Comparison of ENCODE assay signal across 11 mouse cellular contexts in the genomic region with DNA sequence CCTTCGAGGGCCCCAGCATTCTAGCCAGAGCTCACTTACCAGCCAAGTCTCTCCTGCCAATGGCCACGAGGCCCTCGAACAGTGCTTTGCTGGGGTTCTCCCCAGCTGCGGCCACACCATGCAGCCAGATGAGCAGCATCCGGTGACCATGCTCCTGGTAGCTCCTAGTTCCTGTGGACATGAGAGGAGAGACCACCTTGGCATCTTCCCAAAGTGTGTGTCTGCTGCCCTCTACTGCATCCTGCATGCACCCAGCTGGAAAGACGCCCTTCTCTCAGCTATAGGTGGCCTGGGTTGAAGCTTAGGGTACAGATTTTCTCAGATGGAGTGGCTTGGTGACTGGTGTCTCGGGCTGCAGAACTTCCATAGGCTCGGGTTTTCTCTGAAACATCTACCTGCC. TPM values are rescaled to one million over a fixed set of nuclear protein-coding genes. Genes with fewer than 3 reads are reported as not detected.
DNase-seq lines count a peak whose midpoint lies in the region; ATAC-seq lines count a peak whose summit lies in the region.
"Had no signal": no experiment of that assay in that cellular context is flagged by ENCODE, and none has a peak within 500 bp of the region (broad histone marks: within the 10 kb centered on the region; RNA-seq: fewer than 3 reads in every experiment).

No protein-coding gene starts in this region.

- no peak overlapping the region for H3K9ac ChIP-seq in heart, embryonic 12.5 days
- no peak overlapping the region for H3K9ac ChIP-seq in midbrain, embryonic 14.5 days (replicated peaks; ENCODE audit: low read length)
- H3K9ac ChIP-seq in midbrain, embryonic 15.5 days = no peak overlapping the region
- no peak overlapping the region for H3K9ac ChIP-seq in embryonic facial prominence, embryonic 11.5 days (replicated peaks; ENCODE audit: low read length)

- no peak overlapping the region for H3K27ac ChIP-seq in heart, embryonic 10.5 days
- no peak overlapping the region for H3K27ac ChIP-seq in heart, embryonic 12.5 days (ENCODE audit: poor library complexity, severe bottlenecking)
- no peak overlapping the region for H3K27ac ChIP-seq in midbrain, embryonic 14.5 days (replicated peaks; ENCODE audit: low read depth, low read length)
- no peak overlapping the region for H3K27ac ChIP-seq in midbrain, embryonic 15.5 days
- no peak overlapping the region for H3K27ac ChIP-seq in embryonic facial prominence, embryonic 11.5 days (replicated peaks; ENCODE audit: low read depth, low read length)

- H3K4me3 ChIP-seq in heart, embryonic 10.5 days = no peak overlapping the region
- H3K4me3 ChIP-seq in heart, embryonic 12.5 days = no peak overlapping the region
- H3K4me3 ChIP-seq in midbrain, embryonic 14.5 days (replicated peaks; ENCODE audit: low read depth, low read length) = no peak overlapping the region
- H3K4me3 ChIP-seq in midbrain, embryonic 15.5 days = no peak overlapping the region
- H3K4me3 ChIP-seq in embryonic facial prominence, embryonic 11.5 days (ENCODE audit: low read depth, low read length) = no peak overlapping the region

- H3K4me2 ChIP-seq in heart, embryonic 12.5 days = no peak overlapping the region
- H3K4me2 ChIP-seq in midbrain, embryonic 14.5 days (ENCODE audit: low read length) = no peak overlapping the region
- no peak overlapping the region for H3K4me2 ChIP-seq in midbrain, embryonic 15.5 days
- no peak overlapping the region for H3K4me2 ChIP-seq in embryonic facial prominence, embryonic 11.5 days (ENCODE audit: low read depth, low read length)

- peaks cover 8% of the 10 kb centered on the region for H3K27me3 ChIP-seq in heart, embryonic 10.5 days (ENCODE audit: insufficient read depth, poor library complexity, severe bottlenecking)
- 0 out of 2 replicates have a peak, but pooled peaks cover 4% of the 10 kb centered on the region for H3K27me3 ChIP-seq in heart, embryonic 12.5 days (replicated peaks)
- H3K27me3 ChIP-seq in midbrain, embryonic 14.5 days (ENCODE audit: control insufficient read depth, insufficient read depth, low read length) = no peaks in the 10 kb centered on the region
- H3K27me3 ChIP-seq in midbrain, embryonic 15.5 days (replicated peaks) = no peaks in the 10 kb centered on the region
- H3K27me3 ChIP-seq in embryonic facial prominence, embryonic 11.5 days (ENCODE audit: control insufficient read depth, insufficient read depth, low read length) = no peaks in the 10 kb centered on the region

- peaks cover 7% of the 10 kb centered on the region; the same call in 1 of the 2 replicates for H3K4me1 ChIP-seq in heart, embryonic 10.5 days
- H3K4me1 ChIP-seq in heart, embryonic 12.5 days (replicated peaks) = peaks cover 2% of the 10 kb centered on the region; the same call in 1 of the 2 replicates
- H3K4me1 ChIP-seq in midbrain, embryonic 14.5 days (ENCODE audit: control insufficient read depth, insufficient read depth, low read length) = no peaks in the 10 kb centered on the region
- no peaks in the 10 kb centered on the region for H3K4me1 ChIP-seq in midbrain, embryonic 15.5 days
- no peaks in the 10 kb centered on the region for H3K4me1 ChIP-seq in embryonic facial prominence, embryonic 11.5 days (ENCODE audit: control insufficient read depth, insufficient read depth, low read length)

- H3K9me3 ChIP-seq in heart, embryonic 10.5 days = no peaks in the 10 kb centered on the region
- no peaks in the 10 kb centered on the region for H3K9me3 ChIP-seq in heart, embryonic 12.5 days (replicated peaks)
- H3K9me3 ChIP-seq in midbrain, embryonic 14.5 days (ENCODE audit: control insufficient read depth, low read length) = no peaks in the 10 kb centered on the region
- no peaks in the 10 kb centered on the region for H3K9me3 ChIP-seq in midbrain, embryonic 15.5 days
- H3K9me3 ChIP-seq in embryonic facial prominence, embryonic 11.5 days (replicated peaks; ENCODE audit: control insufficient read depth, low read length) = no peaks in the 10 kb centered on the region
- H3K9me3 ChIP-seq: G1E had no signal

- no peaks in the 10 kb centered on the region for H3K36me3 ChIP-seq in heart, embryonic 10.5 days
- H3K36me3 ChIP-seq in heart, embryonic 12.5 days = no peaks in the 10 kb centered on the region
- no peaks in the 10 kb centered on the region for H3K36me3 ChIP-seq in midbrain, embryonic 14.5 days (ENCODE audit: control insufficient read depth, insufficient read depth, low read length)
- no peaks in the 10 kb centered on the region for H3K36me3 ChIP-seq in midbrain, embryonic 15.5 days (replicated peaks)
- no peaks in the 10 kb centered on the region for H3K36me3 ChIP-seq in embryonic facial prominence, embryonic 11.5 days (replicated peaks; ENCODE audit: control insufficient read depth, insufficient read depth, low read depth, low read length)
- H3K36me3 ChIP-seq: G1E had no signal

- ATAC-seq in heart, embryonic 12.5 days (ENCODE audit: insufficient number of reproducible peaks, low FRiP score) = no peak
- ATAC-seq in midbrain, embryonic 14.5 days (ENCODE audit: low FRiP score, low TSS enrichment) = no peak
- ATAC-seq in midbrain, embryonic 15.5 days (replicated peaks) = no peak
- ATAC-seq in embryonic facial prominence, embryonic 11.5 days (replicated peaks; ENCODE audit: insufficient number of reproducible peaks, low FRiP score, low TSS enrichment, low read depth) = no peak
- ATAC-seq: midbrain, embryonic 16.5 days had no signal

- WGBS in heart, embryonic 10.5 days = 52% methylated on average over 8 of the region's 8 CpGs
- 43% methylated on average over 8 of the region's 8 CpGs for WGBS in heart, embryonic 12.5 days
- 64% methylated on average over 8 of the region's 8 CpGs for WGBS in midbrain, embryonic 14.5 days
- WGBS in midbrain, embryonic 15.5 days = 53% methylated on average over 8 of the region's 8 CpGs
- WGBS in embryonic facial prominence, embryonic 11.5 days = 64% methylated on average over 8 of the region's 8 CpGs

- peak; percentile 84 for DNase-seq in heart, embryonic 10.5 days (ENCODE audit: low spot score)
- peak; percentile 66 for DNase-seq in midbrain, embryonic 14.5 days
- DNase-seq in embryonic facial prominence, embryonic 11.5 days (ENCODE audit: low spot score) = peak; percentile 60
- DNase-seq in retina, postnatal 1 day = peak; percentile 69
- no peak for DNase-seq in urinary bladder, postnatal 4 days (ENCODE audit: low spot score in 2 of 2)
- DNase-seq in layer of hippocampus, adult 11-12 months (ENCODE audit: low spot score) = no peak

RNA-seq across cellular contexts. Expression of gene Ankdd1a, which starts 17.8 kb away (rescaled TPM):
- polyA plus RNA-seq in heart, embryonic 10.5 days (2016; fragmentation: Nextera tagmentation; extraction: Ambion mirVana) = not detected in 2 replicates
- polyA plus RNA-seq in heart, embryonic 12.5 days (2016; fragmentation: Nextera tagmentation; extraction: Ambion mirVana) = not detected in 2 replicates
- 0.55 and 1.00 TPM in 2 replicates for polyA plus RNA-seq in midbrain, embryonic 14.5 days (2014; fragmentation: Nextera tagmentation; extraction: Ambion mirVana)
- 1.0 and 1.7 TPM in 2 replicates for polyA plus RNA-seq in midbrain, embryonic 15.5 days (2015; fragmentation: Nextera tagmentation; extraction: Ambion mirVana)
- not detected in 2 replicates for polyA plus RNA-seq in embryonic facial prominence, embryonic 11.5 days (2014; fragmentation: Nextera tagmentation; extraction: Ambion mirVana)
- polyA plus RNA-seq: G1E; intestine, embryonic 14.5 days had no signal

RNA-seq across cellular contexts. Expression of gene Spg21, which starts 41.4 kb away (rescaled TPM):
- 66.7 and 71.1 TPM in 2 replicates for polyA plus RNA-seq in heart, embryonic 10.5 days (2016; fragmentation: Nextera tagmentation; extraction: Ambion mirVana)
- polyA plus RNA-seq in heart, embryonic 12.5 days (2016; fragmentation: Nextera tagmentation; extraction: Ambion mirVana) = 61.3 and 62.9 TPM in 2 replicates
- 137 and 162 TPM in 2 replicates for polyA plus RNA-seq in midbrain, embryonic 14.5 days (2014; fragmentation: Nextera tagmentation; extraction: Ambion mirVana)
- polyA plus RNA-seq in midbrain, embryonic 15.5 days (2015; fragmentation: Nextera tagmentation; extraction: Ambion mirVana) = 115 and 133 TPM in 2 replicates
- polyA plus RNA-seq in embryonic facial prominence, embryonic 11.5 days (2014; fragmentation: Nextera tagmentation; extraction: Ambion mirVana) = 143 and 157 TPM in 2 replicates

Comparison
In these comparisons a context has a peak if more than half of its experiments do, and no peak if none do; other contexts are left out.
1. DNase-seq: peak in heart, embryonic 10.5 days (single experiment), midbrain, embryonic 14.5 days (single experiment), embryonic facial prominence, embryonic 11.5 days (single experiment) and retina, postnatal 1 day (single experiment); none in urinary bladder, postnatal 4 days (0 of 2) and layer of hippocampus, adult 11-12 months (single experiment).